Mouse (Mus musculus) cortical plate, adult 2 months (tissue): ENCODE data around the gene Jph2. TPM values are rescaled to one million over a fixed set of nuclear protein-coding genes. Genes with fewer than 3 reads are reported as not detected.
A peak's percentile ranks its signal among the peaks of the same experiment; 100 is the strongest.

Source experiments
- H3K27ac ChIP-seq: fragments of 200-500 bp; 2 replicates; pipeline ENCODE4 v1.5.1; 2012; ENCODE audit warnings: low read length, control low read depth, inconsistent platforms; ENCODE audit not compliant: insufficient read depth
- H3K4me1 ChIP-seq: fragments of 200-500 bp; 2 replicates; pipeline ENCODE4 v1.6.1; 2011; ENCODE audit warnings: low read length; ENCODE audit not compliant: control insufficient read depth, insufficient read depth
- H3K4me3 ChIP-seq: fragments of 200-500 bp; 2 replicates; pipeline ENCODE4 v1.5.1; 2011; ENCODE audit warnings: mild to moderate bottlenecking, low read length, control low read depth; ENCODE audit not compliant: insufficient read depth
- CTCF ChIP-seq: fragments of 200-500 bp; IDR thresholded peaks from 2 replicates; pipeline ENCODE4 v1.5.1; 2011; ENCODE audit warnings: mild to moderate bottlenecking, control low read depth, low read length; ENCODE audit not compliant: insufficient read depth; ENCODE audit errors: extremely low read depth
- POLR2A ChIP-seq: fragments of 200-500 bp; IDR thresholded peaks from 2 replicates; pipeline ENCODE4 v1.6.1; 2011; ENCODE audit warnings: mild to moderate bottlenecking, low read length, control low read depth; ENCODE audit not compliant: insufficient read depth; ENCODE audit errors: extremely low read depth
- polyA plus RNA-seq: library from polyadenylated mRNA; depleted of rRNA; stranded (reverse); fragments of >200 nt; gene quantifications from 2 replicates; pipeline ENCODE4 v1.2.3, GENCODE M21; 2012

Jph2 gene
- polyA plus RNA-seq, 1 experiment, result 0.79 TPM

- Histone ChIP-seq H3K27ac (no peak overlapping the region), H3K4me1 (no peaks in the 10 kb centered on the region), H3K4me3 (no peak overlapping the region)
- TF ChIP-seq POLR2A (no peak), CTCF (no peak)
Measured at GRCm38 (mm10) chr2:163364785-163365541, 32.8 kb downstream of the Jph2 start.

GRCm38 (mm10) chr2:163362940-163363921, 34.6 kb downstream of the Jph2 start:
- no peak for TF ChIP-seq CTCF
- TF ChIP-seq POLR2A, result no peak
- H3K4me1 ChIP-seq, result no peaks in the 10 kb centered on the region
- no peak overlapping the region for H3K4me3 ChIP-seq
- no peak overlapping the region for H3K27ac ChIP-seq

GRCm38 (mm10) chr2:163360858-163361623, 36.8 kb downstream of the Jph2 start:
- no peaks in the 10 kb centered on the region for H3K4me1 ChIP-seq
- H3K27ac ChIP-seq, result no peak overlapping the region
- TF ChIP-seq POLR2A (no peak), CTCF (no peak)
- no peak overlapping the region for H3K4me3 ChIP-seq

GRCm38 (mm10) chr2:163359253-163359652, 38.5 kb downstream of the Jph2 start:
- no peak overlapping the region for H3K27ac ChIP-seq
- no peaks in the 10 kb centered on the region for H3K4me1 ChIP-seq
- no peak for TF ChIP-seq CTCF
- no peak overlapping the region for H3K4me3 ChIP-seq

GRCm38 (mm10) chr2:163358662-163359061, 39.1 kb downstream of the Jph2 start:
- H3K4me1 ChIP-seq, result no peaks in the 10 kb centered on the region
- H3K27ac ChIP-seq, result no peak overlapping the region
- TF ChIP-seq CTCF, result no peak
- no peak for TF ChIP-seq POLR2A
- H3K4me3 ChIP-seq, result no peak overlapping the region

GRCm38 (mm10) chr2:163356113-163356840, 41.5 kb downstream of the Jph2 start:
- Histone ChIP-seq H3K4me1 (no peaks in the 10 kb centered on the region), H3K4me3 (no peak overlapping the region), H3K27ac (no peak overlapping the region)
- TF ChIP-seq POLR2A (no peak), CTCF (no peak)

- Histone ChIP-seq H3K4me3 (no peak overlapping the region), H3K4me1 (no peaks in the 10 kb centered on the region), H3K27ac (no peak overlapping the region)
- TF ChIP-seq CTCF (no peak), POLR2A (no peak)
Measured at GRCm38 (mm10) chr2:163355666-163356065, 42.1 kb downstream of the Jph2 start.

- H3K27ac ChIP-seq, result no peak overlapping the region
- peaks cover 2% of the 10 kb centered on the region for H3K4me1 ChIP-seq
- H3K4me3 ChIP-seq, result no peak overlapping the region
- TF ChIP-seq CTCF (no peak), POLR2A (no peak)
Measured at GRCm38 (mm10) chr2:163353731-163354130, 44.1 kb downstream of the Jph2 start.

GRCm38 (mm10) chr2:163350443-163350842, 47.4 kb downstream of the Jph2 start:
- H3K4me1 ChIP-seq, result peaks cover 2% of the 10 kb centered on the region
- H3K4me3 ChIP-seq, result no peak overlapping the region
- TF ChIP-seq POLR2A, result no peak
- TF ChIP-seq CTCF, result peak; percentile 32; the same call in 1 of the 2 replicates
- H3K27ac ChIP-seq, result no peak overlapping the region
